Mouse (Mus musculus): ENCODE measurements around the gene Pik3r6. TPM values are rescaled to one million over a fixed set of nuclear protein-coding genes. Genes with fewer than 3 reads are reported as not detected.

Pik3r6 gene
- polyA plus RNA-seq, 1 experiment from 2014 or later: 3.1 TPM

DNA sequence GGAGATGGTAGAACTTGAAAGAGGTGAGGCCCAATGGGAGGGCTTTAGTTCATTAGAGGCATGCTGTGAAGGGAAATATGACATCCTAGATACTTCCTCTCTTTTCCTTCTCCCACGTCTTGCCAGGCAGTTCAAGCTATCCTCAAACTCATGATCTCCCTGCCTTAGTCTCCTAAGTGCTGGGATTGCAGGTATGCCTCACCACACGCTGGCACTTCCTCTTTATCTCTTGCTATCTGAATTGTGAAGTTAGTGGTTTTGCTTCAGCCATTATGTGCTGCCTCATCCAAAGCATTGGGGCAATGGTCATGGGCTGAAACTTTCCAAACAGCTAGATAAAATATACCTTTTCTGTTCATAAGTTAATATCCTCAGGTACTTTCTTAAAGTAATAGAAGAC is 6.4 kb downstream of the Pik3r6 start:
- no peaks in the 10 kb centered on the region for H3K27me3 ChIP-seq
- WGBS: 55% methylated on average over 2 of the region's 2 CpGs
- no peaks in the 10 kb centered on the region for H3K9me3 ChIP-seq
- ATAC-seq (ENCODE audit: insufficient number of reproducible peaks, low FRiP score, low TSS enrichment, low read depth): no peak
- no peaks in the 10 kb centered on the region for H3K4me1 ChIP-seq
- H3K4me2 ChIP-seq: no peak overlapping the region
- H3K4me3 ChIP-seq: no peak overlapping the region
- H3K36me3 ChIP-seq: no peaks in the 10 kb centered on the region
- H3K9ac ChIP-seq: no peak overlapping the region
- no peak overlapping the region for H3K27ac ChIP-seq

DNA sequence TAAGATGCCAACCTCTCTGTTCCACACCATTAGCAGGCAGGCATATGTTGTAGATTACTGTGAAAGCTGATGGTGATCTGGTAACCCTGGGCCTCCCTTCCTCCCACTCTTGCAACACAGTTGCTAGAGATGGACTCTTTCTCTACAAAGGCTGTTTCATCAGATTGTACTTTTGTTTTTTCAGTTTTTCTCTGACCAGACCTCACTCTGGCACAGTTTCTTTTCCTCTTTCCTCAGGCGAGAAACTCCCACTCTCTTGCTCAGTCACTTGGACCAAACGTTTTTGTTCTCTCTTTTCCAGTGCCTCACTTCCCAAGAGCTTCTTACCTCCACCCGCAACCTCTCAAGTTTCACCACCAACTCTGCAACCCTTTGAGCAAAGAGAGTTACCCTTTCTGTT is 11.2 kb downstream of the Pik3r6 start:
- Histone ChIP-seq H3K4me2 (no peak overlapping the region), H3K36me3 (no peaks in the 10 kb centered on the region), H3K27me3 (no peaks in the 10 kb centered on the region), H3K4me3 (no peak overlapping the region), H3K9me3 (no peaks in the 10 kb centered on the region), H3K27ac (0 out of 2 replicates have a peak overlapping the region, but pooled peaks have one; percentile 14), H3K4me1 (no peaks in the 10 kb centered on the region), H3K9ac (no peak overlapping the region)
- 28% methylated on average over 3 of the region's 3 CpGs for WGBS
- ATAC-seq (ENCODE audit: insufficient number of reproducible peaks, low FRiP score, low TSS enrichment, low read depth): no peak

DNA sequence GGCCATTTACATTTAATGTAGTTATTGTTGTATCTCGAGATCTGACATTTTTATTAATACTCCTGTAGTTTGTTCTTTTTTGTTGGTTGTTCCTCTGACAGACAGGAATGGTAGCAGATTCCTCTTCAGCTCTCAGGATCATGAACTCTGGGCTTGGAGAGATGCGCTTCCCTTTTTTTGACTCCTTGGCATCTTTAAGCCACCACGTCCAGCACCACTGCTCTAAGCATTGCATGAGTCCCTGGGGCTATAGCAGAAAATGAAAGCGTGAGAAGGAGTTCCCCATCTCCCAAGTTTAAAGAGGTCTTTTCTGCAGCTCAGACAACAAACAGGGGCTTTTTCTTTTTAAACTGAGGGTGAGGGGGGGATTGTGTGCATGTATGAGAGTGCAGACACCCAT is 16.5 kb downstream of the Pik3r6 start:
- no peak overlapping the region for H3K27ac ChIP-seq
- H3K9ac ChIP-seq: no peak overlapping the region
- H3K9me3 ChIP-seq: no peaks in the 10 kb centered on the region
- H3K27me3 ChIP-seq: no peaks in the 10 kb centered on the region
- no peak for ATAC-seq (ENCODE audit: insufficient number of reproducible peaks, low FRiP score, low TSS enrichment, low read depth)
- H3K4me2 ChIP-seq: no peak overlapping the region
- no peaks in the 10 kb centered on the region for H3K36me3 ChIP-seq
- no peaks in the 10 kb centered on the region for H3K4me1 ChIP-seq
- WGBS: 89% methylated on average over 4 of the region's 4 CpGs
- no peak overlapping the region for H3K4me3 ChIP-seq

DNA sequence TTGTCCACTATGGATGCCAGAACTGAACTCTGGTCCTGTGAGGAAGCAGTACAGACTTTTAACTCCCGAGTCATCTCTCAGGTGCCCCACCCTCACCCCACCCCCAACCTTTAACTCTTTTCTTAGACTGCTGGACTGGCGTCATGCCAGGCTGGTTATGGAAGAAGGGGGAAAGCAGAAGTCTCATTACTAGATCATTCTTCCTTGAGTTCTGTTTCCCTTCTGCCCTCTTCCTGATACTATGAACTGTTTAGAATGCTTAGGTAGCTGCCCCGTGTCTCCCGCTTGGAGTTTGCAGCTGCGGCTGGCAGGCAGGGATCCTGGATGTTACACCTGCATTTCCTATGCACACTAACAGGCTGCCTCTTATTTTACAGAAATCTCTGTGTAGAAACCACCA is 17.0 kb downstream of the Pik3r6 start:
- ATAC-seq (ENCODE audit: insufficient number of reproducible peaks, low FRiP score, low TSS enrichment, low read depth): no peak
- WGBS: 89% methylated on average over 5 of the region's 5 CpGs
- H3K27me3 ChIP-seq: no peaks in the 10 kb centered on the region
- no peak overlapping the region for H3K9ac ChIP-seq
- no peaks in the 10 kb centered on the region for H3K9me3 ChIP-seq
- H3K36me3 ChIP-seq: no peaks in the 10 kb centered on the region
- no peak overlapping the region for H3K27ac ChIP-seq
- H3K4me3 ChIP-seq: no peak overlapping the region
- H3K4me2 ChIP-seq: no peak overlapping the region
- H3K4me1 ChIP-seq: no peaks in the 10 kb centered on the region

DNA sequence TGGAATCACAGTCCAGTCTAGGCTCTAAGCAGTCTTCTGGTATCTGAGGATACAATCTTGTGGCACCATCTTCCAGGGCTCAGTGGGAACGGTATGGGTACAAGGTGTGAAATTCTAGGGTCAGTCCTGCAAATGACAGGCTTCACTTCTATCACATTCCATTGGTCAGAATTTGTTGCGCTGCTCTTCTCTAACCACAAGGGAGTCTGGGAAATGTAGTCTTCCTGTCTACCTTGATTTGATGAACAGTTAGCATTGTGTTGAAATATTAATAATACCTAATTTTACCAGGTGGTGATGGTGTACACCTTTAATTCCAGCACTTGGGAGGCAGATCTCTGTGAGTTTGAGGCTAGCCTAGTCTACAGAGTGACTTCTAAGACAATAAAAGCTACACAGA is 17.6 kb downstream of the Pik3r6 start:
- H3K9me3 ChIP-seq: no peaks in the 10 kb centered on the region
- H3K4me1 ChIP-seq: no peaks in the 10 kb centered on the region
- H3K27me3 ChIP-seq: no peaks in the 10 kb centered on the region
- ATAC-seq (ENCODE audit: insufficient number of reproducible peaks, low FRiP score, low TSS enrichment, low read depth): no peak
- no peak overlapping the region for H3K9ac ChIP-seq
- H3K27ac ChIP-seq: no peak overlapping the region
- WGBS: 82% methylated on average over 2 of the region's 2 CpGs
- H3K4me2 ChIP-seq: no peak overlapping the region
- no peaks in the 10 kb centered on the region for H3K36me3 ChIP-seq
- no peak overlapping the region for H3K4me3 ChIP-seq

DNA sequence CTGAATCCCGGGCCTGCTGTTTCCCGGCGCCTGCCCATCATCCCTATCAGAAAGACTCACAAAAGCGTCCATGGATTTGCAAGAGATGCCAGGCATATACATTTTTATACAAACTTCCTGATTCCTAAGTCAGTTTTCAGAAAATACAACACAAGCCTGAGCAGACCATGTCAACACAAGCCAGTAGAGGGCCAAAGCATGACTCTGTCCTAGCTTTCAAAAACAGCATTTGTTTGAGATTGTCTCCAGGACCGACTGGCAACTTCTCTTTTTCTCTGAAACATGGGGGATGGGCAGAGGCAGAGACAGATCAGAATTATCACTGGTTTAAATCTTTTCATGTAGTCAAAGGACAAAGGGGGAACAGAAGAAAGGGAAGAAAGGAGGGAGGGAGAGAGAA is 18.5 kb downstream of the Pik3r6 start:
- H3K36me3 ChIP-seq: no peaks in the 10 kb centered on the region
- WGBS: 85% methylated on average over 5 of the region's 5 CpGs
- H3K9me3 ChIP-seq: no peaks in the 10 kb centered on the region
- ATAC-seq (ENCODE audit: insufficient number of reproducible peaks, low FRiP score, low TSS enrichment, low read depth): no peak
- H3K9ac ChIP-seq: no peak overlapping the region
- no peaks in the 10 kb centered on the region for H3K27me3 ChIP-seq
- no peak overlapping the region for H3K4me3 ChIP-seq
- H3K4me1 ChIP-seq: no peaks in the 10 kb centered on the region
- no peak overlapping the region for H3K27ac ChIP-seq
- no peak overlapping the region for H3K4me2 ChIP-seq

DNA sequence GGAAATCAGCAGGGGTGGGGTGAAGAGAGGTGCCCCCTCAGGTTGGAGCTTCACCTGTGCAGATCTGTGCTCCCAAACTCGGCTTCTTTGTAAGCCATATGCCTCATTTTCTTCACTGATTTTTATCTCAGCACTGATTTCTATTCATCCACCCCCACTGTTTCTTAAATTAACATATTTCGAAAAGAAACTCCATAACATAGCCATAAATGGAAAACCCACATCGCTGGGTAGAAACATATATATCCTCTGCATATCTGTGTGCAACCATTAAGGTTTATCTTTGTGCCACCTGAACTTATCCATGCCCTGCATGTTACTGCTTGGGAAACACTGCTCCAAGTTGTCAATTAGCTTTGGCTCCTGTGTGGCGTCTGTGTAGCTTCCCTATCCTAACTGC is 23.6 kb downstream of the Pik3r6 start:
- Histone ChIP-seq H3K4me3 (no peak overlapping the region), H3K9ac (no peak overlapping the region), H3K9me3 (no peaks in the 10 kb centered on the region), H3K4me2 (no peak overlapping the region), H3K27ac (no peak overlapping the region), H3K4me1 (peaks cover 3% of the 10 kb centered on the region; the same call in 1 of the 2 replicates), H3K36me3 (no peaks in the 10 kb centered on the region), H3K27me3 (peaks cover 6% of the 10 kb centered on the region; the same call in 1 of the 2 replicates)
- no peak for ATAC-seq (ENCODE audit: insufficient number of reproducible peaks, low FRiP score, low TSS enrichment, low read depth)
- 75% methylated on average over 4 of the region's 4 CpGs for WGBS

DNA sequence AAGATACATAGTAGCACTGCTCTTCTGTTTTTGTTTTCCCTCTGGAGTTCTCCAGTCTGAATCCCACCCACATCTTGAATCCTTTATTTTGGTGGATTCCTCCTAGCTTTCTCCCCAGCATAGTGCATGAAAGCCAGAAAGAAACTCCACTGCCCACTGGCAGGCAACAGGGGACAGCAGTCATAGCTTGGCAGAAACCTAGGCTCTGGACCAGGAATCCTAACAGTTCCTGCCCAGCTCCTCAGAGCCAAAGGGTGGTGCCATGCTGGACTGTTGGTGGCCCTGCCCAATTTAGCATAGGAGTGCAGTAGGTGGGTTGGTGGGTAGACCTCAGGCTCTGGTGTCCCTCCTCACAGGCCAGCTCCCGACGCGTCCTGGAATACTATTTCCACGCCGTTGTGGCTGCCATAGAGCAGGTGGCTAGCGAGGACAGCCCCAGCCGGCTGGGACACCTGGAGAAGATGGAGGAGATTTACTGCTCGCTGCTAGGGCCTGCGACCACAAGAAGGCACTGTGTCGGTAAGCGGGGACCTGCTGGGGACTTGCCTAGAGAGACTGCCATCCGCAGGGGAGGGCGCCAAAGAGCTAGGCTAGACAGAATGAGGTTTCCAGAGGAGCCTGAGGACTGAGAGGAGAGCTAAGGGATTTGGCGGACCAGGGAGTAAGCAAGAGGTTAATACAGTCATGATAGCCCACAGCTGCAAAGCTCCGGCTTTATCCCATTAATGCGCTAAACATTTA is 28.4 kb downstream of the Pik3r6 start:
- WGBS: 19% methylated on average over 16 of the region's 16 CpGs
- Histone ChIP-seq H3K27ac (no peak overlapping the region), H3K4me3 (no peak overlapping the region), H3K9ac (no peak overlapping the region), H3K36me3 (no peaks in the 10 kb centered on the region), H3K4me1 (peaks cover 4% of the 10 kb centered on the region; the same call in 1 of the 2 replicates), H3K27me3 (peaks cover 6% of the 10 kb centered on the region; the same call in 1 of the 2 replicates), H3K9me3 (no peaks in the 10 kb centered on the region), H3K4me2 (no peak overlapping the region)
- no peak for ATAC-seq (ENCODE audit: insufficient number of reproducible peaks, low FRiP score, low TSS enrichment, low read depth)

DNA sequence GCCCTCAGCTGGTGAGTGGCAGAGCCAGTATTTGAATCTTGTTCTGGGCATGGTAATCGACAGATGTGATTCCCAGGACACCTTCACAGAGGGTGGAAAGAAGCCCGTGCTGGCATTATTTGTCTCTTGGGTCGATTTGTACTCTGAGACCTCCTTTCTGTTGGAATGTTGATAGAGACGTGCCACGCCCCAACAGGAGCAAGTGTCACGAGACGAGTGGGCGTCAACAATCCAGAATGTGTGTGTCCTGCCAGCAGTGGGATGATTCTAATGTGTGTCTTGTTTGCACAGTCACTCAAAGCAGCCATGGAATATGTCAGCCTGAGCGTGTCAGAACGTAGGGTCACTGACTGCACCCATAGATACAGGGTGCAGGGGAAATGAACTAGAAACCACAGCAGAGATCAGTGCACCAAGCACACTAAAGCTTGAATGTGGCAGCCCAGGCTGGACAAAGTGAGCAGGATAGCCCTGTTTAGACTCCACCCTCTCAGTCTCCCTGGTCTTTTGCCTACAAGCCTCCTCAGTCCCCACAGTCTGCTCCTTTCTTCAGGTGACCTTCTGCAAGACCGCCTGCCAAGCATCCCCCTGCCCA is 29.2 kb downstream of the Pik3r6 start:
- ATAC-seq (ENCODE audit: insufficient number of reproducible peaks, low FRiP score, low TSS enrichment, low read depth): no peak
- H3K4me1 ChIP-seq: peaks cover 7% of the 10 kb centered on the region
- no peak overlapping the region for H3K4me2 ChIP-seq
- no peak overlapping the region for H3K4me3 ChIP-seq
- 67% methylated on average over 11 of the region's 11 CpGs for WGBS
- H3K27me3 ChIP-seq: peaks cover 6% of the 10 kb centered on the region; the same call in 1 of the 2 replicates
- H3K9me3 ChIP-seq: no peaks in the 10 kb centered on the region
- no peaks in the 10 kb centered on the region for H3K36me3 ChIP-seq
- no peak overlapping the region for H3K27ac ChIP-seq
- H3K9ac ChIP-seq: no peak overlapping the region

DNA sequence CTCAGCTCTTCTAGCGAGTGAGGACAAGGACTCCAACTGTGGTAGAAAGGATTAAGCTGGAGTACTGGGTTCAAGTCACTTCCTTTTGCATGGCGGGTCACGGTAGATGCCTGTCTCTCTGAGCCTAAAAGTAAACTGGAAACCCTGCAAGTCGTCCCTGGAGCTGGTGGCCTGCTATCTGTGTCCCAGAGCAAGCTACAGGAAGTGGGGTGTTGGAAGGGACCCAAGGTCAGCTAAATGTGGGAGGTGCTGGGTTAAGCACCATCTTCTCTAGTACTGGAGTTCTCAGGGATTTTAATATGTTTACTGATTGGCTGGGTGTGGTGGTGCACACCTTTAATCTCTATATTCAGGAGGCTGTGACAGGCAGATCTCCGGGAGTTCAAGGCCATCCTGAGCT is 30.0 kb downstream of the Pik3r6 start:
- Histone ChIP-seq H3K27ac (no peak overlapping the region), H3K9ac (no peak overlapping the region), H3K4me2 (no peak overlapping the region), H3K27me3 (peaks cover 6% of the 10 kb centered on the region; the same call in 1 of the 2 replicates), H3K9me3 (no peaks in the 10 kb centered on the region), H3K36me3 (no peaks in the 10 kb centered on the region), H3K4me3 (no peak overlapping the region), H3K4me1 (peaks cover 7% of the 10 kb centered on the region)
- no peak for ATAC-seq (ENCODE audit: insufficient number of reproducible peaks, low FRiP score, low TSS enrichment, low read depth)
- WGBS: 75% methylated on average over 5 of the region's 5 CpGs

DNA sequence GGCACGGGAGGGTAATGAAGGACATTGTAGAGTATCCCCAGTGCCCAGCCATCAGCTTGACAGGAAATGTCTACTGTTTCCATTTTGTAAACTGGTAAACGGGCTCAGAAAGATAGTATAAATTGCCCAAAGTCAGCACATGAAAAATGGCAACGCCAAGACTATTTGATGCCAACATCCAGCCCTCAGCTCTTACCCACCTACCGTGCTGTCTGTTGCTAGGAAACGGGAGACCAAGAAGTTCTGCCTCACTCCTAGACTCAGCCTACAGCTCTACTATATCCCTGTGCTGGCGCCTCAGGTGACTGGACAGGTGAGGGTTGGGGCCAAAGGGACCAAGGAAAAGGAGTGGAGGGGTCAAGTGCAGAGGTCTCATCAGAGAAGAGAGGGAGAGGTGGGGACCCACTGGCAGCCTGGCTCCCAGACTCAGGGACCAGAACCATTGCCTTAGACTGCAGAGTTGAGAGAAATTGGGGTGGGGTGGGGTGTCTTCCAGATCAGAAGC is 31.2 kb downstream of the Pik3r6 start:
- H3K36me3 ChIP-seq: no peaks in the 10 kb centered on the region
- H3K9me3 ChIP-seq: no peaks in the 10 kb centered on the region
- no peak overlapping the region for H3K9ac ChIP-seq
- H3K4me3 ChIP-seq: no peak overlapping the region
- peaks cover 6% of the 10 kb centered on the region; the same call in 1 of the 2 replicates for H3K27me3 ChIP-seq
- no peak overlapping the region for H3K4me2 ChIP-seq
- WGBS: 82% methylated on average over 6 of the region's 6 CpGs
- no peak overlapping the region for H3K27ac ChIP-seq
- ATAC-seq (ENCODE audit: insufficient number of reproducible peaks, low FRiP score, low TSS enrichment, low read depth): 0 out of 2 replicates have a peak, but pooled peaks have one; percentile 19
- peaks cover 7% of the 10 kb centered on the region for H3K4me1 ChIP-seq

DNA sequence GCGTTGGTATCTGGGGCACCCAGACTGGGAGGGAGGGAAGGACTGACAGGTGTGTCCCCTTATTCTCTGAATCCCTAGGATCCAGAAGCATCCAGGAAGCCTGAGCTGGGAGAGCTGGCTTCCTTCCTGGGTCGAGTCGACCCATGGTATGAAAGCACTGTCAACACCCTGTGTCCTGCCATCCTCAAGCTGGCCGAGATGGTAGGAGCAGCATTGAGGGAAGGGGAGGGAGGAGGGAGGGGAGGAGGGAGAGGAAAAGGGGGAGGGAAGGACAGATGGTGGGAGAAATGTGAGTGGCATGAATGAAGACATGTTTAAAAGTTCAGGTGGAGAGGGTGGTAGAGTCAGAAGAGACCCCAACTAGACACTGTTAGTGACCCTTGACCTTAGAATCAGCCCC is 33.2 kb downstream of the Pik3r6 start:
- Histone ChIP-seq H3K4me3 (no peak overlapping the region), H3K27me3 (peaks cover 5% of the 10 kb centered on the region; the same call in 1 of the 2 replicates), H3K9ac (no peak overlapping the region), H3K4me2 (no peak overlapping the region), H3K36me3 (no peaks in the 10 kb centered on the region), H3K27ac (no peak overlapping the region), H3K9me3 (no peaks in the 10 kb centered on the region), H3K4me1 (peaks cover 7% of the 10 kb centered on the region)
- ATAC-seq (ENCODE audit: insufficient number of reproducible peaks, low FRiP score, low TSS enrichment, low read depth): no peak
- 65% methylated on average over 4 of the region's 4 CpGs for WGBS

Data from limb, embryonic 15.5 days (tissue).